Mouse (Mus musculus) stomach, embryonic 15.5 days (tissue): ENCODE measurements around the gene Arhgap44. TPM values are rescaled to one million over a fixed set of nuclear protein-coding genes. Genes with fewer than 3 reads are reported as not detected.

Experiments
- ATAC-seq: fragments of 200-750 bp; cut with Nextera tagmentation; 2 replicates; pipeline ENCODE4 v1.8.0; 2017; ENCODE audit warnings: low read depth, moderate number of reproducible peaks, moderate TSS enrichment; ENCODE audit not compliant: insufficient read depth, low FRiP score
- H3K27ac ChIP-seq: fragments of 300-500 bp; sonication (generic); 2 replicates; pipeline ENCODE4 v1.5.1; 2015; ENCODE audit warnings: mild to moderate bottlenecking, inconsistent platforms
- H3K27me3 ChIP-seq: fragments of 300-500 bp; sonication (generic); replicated peaks from 2 replicates; pipeline ENCODE4 v1.6.1; 2015; ENCODE audit warnings: inconsistent platforms
- H3K36me3 ChIP-seq: fragments of 300-500 bp; sonication (generic); 2 replicates; pipeline ENCODE4 v1.6.1; 2015; ENCODE audit warnings: inconsistent platforms
- H3K4me1 ChIP-seq: fragments of 300-500 bp; sonication (generic); 2 replicates; pipeline ENCODE4 v1.6.1; 2015; ENCODE audit warnings: inconsistent platforms
- H3K4me2 ChIP-seq: fragments of 300-500 bp; sonication (generic); 2 replicates; pipeline ENCODE4 v1.6.1; 2015; ENCODE audit warnings: mild to moderate bottlenecking, inconsistent platforms
- H3K4me3 ChIP-seq: fragments of 300-500 bp; sonication (generic); replicated peaks from 2 replicates; pipeline ENCODE4 v1.5.1; 2015; ENCODE audit warnings: inconsistent platforms
- H3K9ac ChIP-seq: fragments of 300-500 bp; sonication (generic); 2 replicates; pipeline ENCODE4 v1.6.1; 2015; ENCODE audit warnings: inconsistent platforms
- H3K9me3 ChIP-seq: fragments of 300-500 bp; sonication (generic); 2 replicates; pipeline ENCODE4 v1.6.1; 2016; ENCODE audit warnings: inconsistent platforms
- WGBS: fragments of 180-500 bp; shearing (Covaris S2); methylation state at CpG from one replicate; pipeline ENCODE4 v1.1.7; 2015; 5-methylcytosine and 5-hydroxymethylcytosine counted together
- polyA plus RNA-seq: library from polyadenylated mRNA; unstranded; fragments of >200 nt; fragmentation: Nextera tagmentation; extraction: Ambion mirVana; gene quantifications from 2 replicates; pipeline ENCODE4 v1.2.1, GENCODE M21; 2015

The Arhgap44 gene
- polyA plus RNA-seq, 1 experiment from 2014 or later: 6.9 TPM

GRCm38 (mm10) chr11:65161881-65162766 lies 637 bp downstream of the Arhgap44 start:
- H3K9ac ChIP-seq: peak overlapping the region; percentile 40
- peak; percentile 67 for ATAC-seq
- H3K27me3 ChIP-seq: no peaks in the 10 kb centered on the region
- H3K36me3 ChIP-seq: no peaks in the 10 kb centered on the region
- no peak overlapping the region for H3K27ac ChIP-seq
- WGBS: 2% methylated on average over 49 of the region's 49 CpGs
- peaks cover 16% of the 10 kb centered on the region; the same call in 1 of the 2 replicates for H3K4me1 ChIP-seq
- peak overlapping the region; percentile 60 for H3K4me3 ChIP-seq
- H3K4me2 ChIP-seq: peak overlapping the region; percentile 91
- H3K9me3 ChIP-seq: no peaks in the 10 kb centered on the region

GRCm38 (mm10) chr11:65160991-65161880 lies 1.5 kb downstream of the Arhgap44 start:
- no peaks in the 10 kb centered on the region for H3K36me3 ChIP-seq
- H3K27ac ChIP-seq: no peak overlapping the region
- no peak overlapping the region for H3K9ac ChIP-seq
- peaks cover 16% of the 10 kb centered on the region; the same call in 1 of the 2 replicates for H3K4me1 ChIP-seq
- peak overlapping the region; percentile 60 for H3K4me3 ChIP-seq
- peak overlapping the region; percentile 91 for H3K4me2 ChIP-seq
- WGBS: 52% methylated on average over 7 of the region's 7 CpGs
- H3K9me3 ChIP-seq: no peaks in the 10 kb centered on the region
- H3K27me3 ChIP-seq: no peaks in the 10 kb centered on the region
- ATAC-seq: no peak

GRCm38 (mm10) chr11:65159791-65160190 lies 3.0 kb downstream of the Arhgap44 start, which contains the start of gene 1700086D15Rik:
TSS of gene 1700086D15Rik (minus strand) at chr11:65159891.
- WGBS: 86% methylated on average over 5 of the region's 5 CpGs
- no peak within 1 kb of the TSS for H3K4me2 ChIP-seq
- no peak within 1 kb of the TSS for H3K27ac ChIP-seq
- H3K4me1 ChIP-seq: peaks cover 16% of the 10 kb centered on the region; the same call in 1 of the 2 replicates
- H3K4me3 ChIP-seq: no peak within 1 kb of the TSS
- no peaks in the 10 kb centered on the region for H3K9me3 ChIP-seq
- no peaks in the 10 kb centered on the region for H3K36me3 ChIP-seq
- no peaks in the 10 kb centered on the region for H3K27me3 ChIP-seq
- no peak for ATAC-seq
- no peak within 1 kb of the TSS for H3K9ac ChIP-seq

GRCm38 (mm10) chr11:65158658-65158990 lies 4.1 kb downstream of the Arhgap44 start:
- Histone ChIP-seq H3K9ac (no peak overlapping the region), H3K4me2 (no peak overlapping the region), H3K27me3 (no peaks in the 10 kb centered on the region), H3K4me1 (peaks cover 16% of the 10 kb centered on the region; the same call in 1 of the 2 replicates), H3K27ac (no peak overlapping the region), H3K36me3 (no peaks in the 10 kb centered on the region), H3K9me3 (no peaks in the 10 kb centered on the region), H3K4me3 (no peak overlapping the region)
- WGBS: 94% methylated on average over 5 of the region's 5 CpGs
- no peak for ATAC-seq

GRCm38 (mm10) chr11:65157966-65158657 lies 4.6 kb downstream of the Arhgap44 start:
- Histone ChIP-seq H3K27ac (no peak overlapping the region), H3K4me3 (no peak overlapping the region), H3K4me1 (peaks cover 16% of the 10 kb centered on the region; the same call in 1 of the 2 replicates), H3K36me3 (no peaks in the 10 kb centered on the region), H3K4me2 (no peak overlapping the region), H3K9me3 (no peaks in the 10 kb centered on the region), H3K27me3 (no peaks in the 10 kb centered on the region), H3K9ac (no peak overlapping the region)
- no peak for ATAC-seq
- WGBS: 90% methylated on average over 20 of the region's 20 CpGs

- no peak overlapping the region for H3K4me2 ChIP-seq
- no peak for ATAC-seq
- WGBS: 83% methylated on average over 5 of the region's 5 CpGs
These were observed 9.8 kb downstream of the Arhgap44 start for GRCm38 (mm10) chr11:65153006-65153405.

GRCm38 (mm10) chr11:65148441-65148840 lies 14.3 kb downstream of the Arhgap44 start:
- no peak overlapping the region for H3K27ac ChIP-seq
- WGBS: 73% methylated on average over 7 of the region's 7 CpGs
- no peak for ATAC-seq
- no peaks in the 10 kb centered on the region for H3K9me3 ChIP-seq
- H3K9ac ChIP-seq: no peak overlapping the region
- no peak overlapping the region for H3K4me3 ChIP-seq
- H3K4me2 ChIP-seq: no peak overlapping the region
- H3K4me1 ChIP-seq: no peaks in the 10 kb centered on the region
- H3K27me3 ChIP-seq: no peaks in the 10 kb centered on the region
- no peaks in the 10 kb centered on the region for H3K36me3 ChIP-seq

More at GRCm38 (mm10) chr11:65153006-65153405, 9.8 kb downstream of the Arhgap44 start:
- H3K9ac ChIP-seq: no peak overlapping the region
- no peaks in the 10 kb centered on the region for H3K9me3 ChIP-seq
- H3K4me3 ChIP-seq: no peak overlapping the region
- peaks cover 3% of the 10 kb centered on the region; the same call in 1 of the 2 replicates for H3K4me1 ChIP-seq
- H3K36me3 ChIP-seq: no peaks in the 10 kb centered on the region
- H3K27me3 ChIP-seq: no peaks in the 10 kb centered on the region
- H3K27ac ChIP-seq: no peak overlapping the region

- Histone ChIP-seq H3K9ac (no peak overlapping the region), H3K36me3 (no peaks in the 10 kb centered on the region), H3K4me2 (no peak overlapping the region), H3K27me3 (no peaks in the 10 kb centered on the region), H3K4me1 (no peaks in the 10 kb centered on the region), H3K4me3 (no peak overlapping the region), H3K27ac (no peak overlapping the region), H3K9me3 (no peaks in the 10 kb centered on the region)
- 56% methylated on average over 4 of the region's 4 CpGs for WGBS
- ATAC-seq: no peak
These were observed 19.8 kb downstream of the Arhgap44 start for GRCm38 (mm10) chr11:65142838-65143417.

GRCm38 (mm10) chr11:65139030-65139429 lies 23.7 kb downstream of the Arhgap44 start:
- Histone ChIP-seq H3K36me3 (no peaks in the 10 kb centered on the region), H3K4me2 (no peak overlapping the region), H3K27ac (no peak overlapping the region), H3K4me1 (no peaks in the 10 kb centered on the region), H3K9ac (no peak overlapping the region), H3K27me3 (no peaks in the 10 kb centered on the region), H3K4me3 (no peak overlapping the region), H3K9me3 (no peaks in the 10 kb centered on the region)
- 89% methylated on average over 3 of the region's 3 CpGs for WGBS
- no peak for ATAC-seq

GRCm38 (mm10) chr11:65137145-65137652 lies 25.6 kb downstream of the Arhgap44 start:
- WGBS: 62% methylated on average over 2 of the region's 2 CpGs
- no peak overlapping the region for H3K4me2 ChIP-seq
- H3K36me3 ChIP-seq: no peaks in the 10 kb centered on the region
- no peak overlapping the region for H3K27ac ChIP-seq
- no peak for ATAC-seq
- H3K4me1 ChIP-seq: no peaks in the 10 kb centered on the region
- H3K9me3 ChIP-seq: no peaks in the 10 kb centered on the region
- H3K27me3 ChIP-seq: no peaks in the 10 kb centered on the region
- no peak overlapping the region for H3K9ac ChIP-seq
- no peak overlapping the region for H3K4me3 ChIP-seq

GRCm38 (mm10) chr11:65135251-65135739 lies 27.5 kb downstream of the Arhgap44 start:
- H3K4me3 ChIP-seq: no peak overlapping the region
- 84% methylated on average over 8 of the region's 8 CpGs for whole genome bisulfite sequencing
- H3K27me3 ChIP-seq: no peaks in the 10 kb centered on the region
- no peak for ATAC-seq
- no peaks in the 10 kb centered on the region for H3K36me3 ChIP-seq
- no peak overlapping the region for H3K4me2 ChIP-seq
- no peaks in the 10 kb centered on the region for H3K4me1 ChIP-seq
- H3K9me3 ChIP-seq: no peaks in the 10 kb centered on the region
- no peak overlapping the region for H3K27ac ChIP-seq
- no peak overlapping the region for H3K9ac ChIP-seq
